ENCODE assay signal across 25 mouse cellular contexts in the genomic region with DNA sequence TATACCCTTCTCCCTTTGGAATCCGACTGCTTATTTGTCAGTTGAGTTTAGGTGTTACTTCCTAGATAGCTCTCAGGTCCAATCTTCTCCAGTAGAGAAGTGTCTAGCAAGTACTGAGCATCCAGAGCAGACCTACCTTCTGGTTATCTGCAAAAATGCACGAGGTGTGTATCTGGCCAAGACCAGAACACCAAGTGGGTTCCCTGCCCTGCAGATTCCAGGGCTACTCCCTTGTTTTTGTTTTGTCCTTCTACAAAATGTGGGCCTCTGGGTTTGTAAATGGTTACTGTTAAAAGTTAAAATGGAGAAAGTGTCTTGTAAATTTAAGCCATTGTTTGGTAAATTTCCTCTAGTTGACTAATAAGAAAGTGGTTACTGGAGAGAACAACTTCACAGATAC.
DNase-seq lines count a peak whose midpoint lies in the region; ATAC-seq lines count a peak whose summit lies in the region.
"Had no signal": no experiment of that assay in that cellular context is flagged by ENCODE, and none has a peak within 500 bp of the region (broad histone marks: within the 10 kb centered on the region; RNA-seq: fewer than 3 reads in every experiment).

No protein-coding gene starts in this region.

- WGBS in liver, embryonic 13.5 days (ENCODE audit: insufficient replicate concordance) = 51% methylated on average over 2 of the region's 2 CpGs
- WGBS in liver, embryonic 15.5 days (ENCODE audit: insufficient replicate concordance) = 63% methylated on average over 2 of the region's 2 CpGs

- H3K4me1 ChIP-seq in liver, embryonic 13.5 days (replicated peaks) = peaks cover 18% of the 10 kb centered on the region
- H3K4me1 ChIP-seq in liver, embryonic 15.5 days (replicated peaks) = peaks cover 16% of the 10 kb centered on the region
- H3K4me1 ChIP-seq: embryonic facial prominence, embryonic 15.5 days; forebrain, embryonic 10.5 days; forebrain, embryonic 15.5 days; heart, embryonic 15.5 days; hindbrain, embryonic 10.5 days had no signal

- H3K36me3 ChIP-seq in liver, embryonic 13.5 days = peaks cover 79% of the 10 kb centered on the region
- H3K36me3 ChIP-seq in liver, embryonic 15.5 days (replicated peaks) = peaks cover 74% of the 10 kb centered on the region

- intact Hi-C loops in left cerebral cortex, postnatal 36 days (cut with DNase I) = loop anchor here (10.0 kb wide), 1 partner anchor 205 kb away; no protein-coding TSS in a partner anchor

- no peaks in the 10 kb centered on the region for H3K9me3 ChIP-seq in liver, embryonic 13.5 days (replicated peaks)
- no peaks in the 10 kb centered on the region for H3K9me3 ChIP-seq in liver, embryonic 15.5 days (replicated peaks)
- H3K9me3 ChIP-seq: embryonic facial prominence, embryonic 15.5 days; forebrain, embryonic 10.5 days; forebrain, embryonic 15.5 days; heart, embryonic 15.5 days; hindbrain, embryonic 10.5 days had no signal

- H3K9ac ChIP-seq in liver, embryonic 13.5 days = no peak overlapping the region
- no peak overlapping the region for H3K9ac ChIP-seq in liver, embryonic 15.5 days
- H3K9ac ChIP-seq: embryonic facial prominence, embryonic 15.5 days; forebrain, embryonic 15.5 days; heart, embryonic 15.5 days; hindbrain, embryonic 14.5 days had no signal

- H3K4me2 ChIP-seq in liver, embryonic 13.5 days = no peak overlapping the region
- no peak overlapping the region for H3K4me2 ChIP-seq in liver, embryonic 15.5 days
- H3K4me2 ChIP-seq: embryonic facial prominence, embryonic 15.5 days; forebrain, embryonic 15.5 days; heart, embryonic 11.5 days; heart, embryonic 15.5 days; hindbrain, embryonic 14.5 days had no signal

- no peak for DNase-seq in liver, embryonic 13.5 days
- no peak for DNase-seq in liver
- peak; percentile 43 for DNase-seq in WW6 (ENCODE audit: low read depth, low spot score)
- no peak for DNase-seq in left cerebral cortex, postnatal 36 days (ENCODE audit: low spot score in 2 of 2)
- DNase-seq in frontal cortex, postnatal 25 days (ENCODE audit: low spot score in 2 of 2) = no peak
- DNase-seq: adrenal gland, adult 8-10 months; adrenal gland, postnatal 36 days; cerebellum, adult 11 months; cerebellum, adult 8-10 months; cerebellum, postnatal 14 days; embryo, embryonic 11 days; gastrocnemius, postnatal 10 days; heart, adult 2 months; heart, postnatal 14 days had no signal

- peak; percentile 61; the same call in 1 of the 2 replicates for ATAC-seq in liver, embryonic 13.5 days (ENCODE audit: low read depth)
- ATAC-seq in liver, embryonic 15.5 days (ENCODE audit: insufficient read depth) = peak; percentile 57
- ATAC-seq in inflammation-experienced regulatory T-cells, adult 6 months = no peak
- ATAC-seq: forebrain, embryonic 15.5 days had no signal

- no peak overlapping the region for H3K27ac ChIP-seq in liver, embryonic 13.5 days
- no peak overlapping the region; the same call in 1 of the 2 replicates for H3K27ac ChIP-seq in liver, embryonic 15.5 days (replicated peaks)
- H3K27ac ChIP-seq: embryonic facial prominence, embryonic 15.5 days; forebrain, embryonic 10.5 days; forebrain, embryonic 15.5 days; heart, adult 2 months; heart, embryonic 15.5 days; hindbrain, embryonic 10.5 days; hindbrain, embryonic 14.5 days had no signal

- H3K27me3 ChIP-seq in liver, embryonic 13.5 days = no peaks in the 10 kb centered on the region
- H3K27me3 ChIP-seq in liver, embryonic 15.5 days = no peaks in the 10 kb centered on the region
- H3K27me3 ChIP-seq: CH12.LX; embryonic facial prominence, embryonic 15.5 days; forebrain, embryonic 15.5 days; heart, embryonic 15.5 days had no signal

- H3K4me3 ChIP-seq in liver, embryonic 13.5 days (replicated peaks) = no peak overlapping the region
- H3K4me3 ChIP-seq in liver, embryonic 15.5 days (replicated peaks) = no peak overlapping the region
- H3K4me3 ChIP-seq: embryonic facial prominence, embryonic 15.5 days; erythroblast, embryonic 14.5 days; forebrain, embryonic 10.5 days; forebrain, embryonic 15.5 days; heart, adult 2 months; heart, embryonic 15.5 days; hindbrain, embryonic 10.5 days had no signal
